8 mouse cellular contexts compared by ENCODE assay signal in genomic region chr7:82119266-82119665, GRCm38 (mm10). TPM values are rescaled to one million over a fixed set of nuclear protein-coding genes. Genes with fewer than 3 reads are reported as not detected.
DNase-seq lines count a peak whose midpoint lies in the region; ATAC-seq and TF ChIP-seq lines count a peak whose summit lies in the region.

No protein-coding gene starts in this region.

- H3K9me3 ChIP-seq in kidney, embryonic 15.5 days (replicated peaks) = no peaks in the 10 kb centered on the region
- H3K9me3 ChIP-seq in limb, embryonic 12.5 days = no peaks in the 10 kb centered on the region
- no peaks in the 10 kb centered on the region for H3K9me3 ChIP-seq in stomach, postnatal 0 days (ENCODE audit: control insufficient read depth, low read length)

- no peaks in the 10 kb centered on the region for H3K36me3 ChIP-seq in kidney, embryonic 15.5 days
- no peaks in the 10 kb centered on the region for H3K36me3 ChIP-seq in limb, embryonic 12.5 days
- no peaks in the 10 kb centered on the region for H3K36me3 ChIP-seq in stomach, postnatal 0 days (ENCODE audit: control insufficient read depth, insufficient read depth, low read length)

- H3K4me2 ChIP-seq in kidney, embryonic 15.5 days = no peak overlapping the region
- H3K4me2 ChIP-seq in limb, embryonic 12.5 days = no peak overlapping the region
- no peak overlapping the region for H3K4me2 ChIP-seq in stomach, postnatal 0 days (replicated peaks; ENCODE audit: low read depth)

- WGBS in kidney, embryonic 15.5 days = 13% methylated on average over 2 of the region's 2 CpGs
- 7% methylated on average over 2 of the region's 2 CpGs for WGBS in limb, embryonic 12.5 days
- 4% methylated on average over 2 of the region's 2 CpGs for WGBS in stomach, postnatal 0 days

- DNase-seq in urinary bladder, adult 18-20 months (ENCODE audit: low spot score in 2 of 2) = peak; percentile 38 to 48
- no peak for DNase-seq in urinary bladder, adult 2 months (ENCODE audit: low spot score)
- peak; percentile 57 for DNase-seq in gastrocnemius, postnatal 14 days
- peak; percentile 79 for DNase-seq in neural tube, embryonic 10.5 days (ENCODE audit: extremely low spot score, low spot score)
- DNase-seq in stomach, postnatal 0 days (ENCODE audit: low spot score) = peak; percentile 73

- H3K27ac ChIP-seq in cortical plate, adult 2 months (ENCODE audit: insufficient read depth, low read length) = no peak overlapping the region
- H3K27ac ChIP-seq in kidney, embryonic 15.5 days = no peak overlapping the region
- H3K27ac ChIP-seq in limb, embryonic 12.5 days = no peak overlapping the region
- H3K27ac ChIP-seq in stomach, postnatal 0 days (replicated peaks) = no peak overlapping the region

- peak; percentile 61 for TF ChIP-seq CTCF in cortical plate, adult 2 months (IDR thresholded peaks at IDR 0.05; ENCODE audit: extremely low read depth, insufficient read depth, low read length)
- peak; percentile 91 for TF ChIP-seq CTCF in stomach, postnatal 0 days (IDR thresholded peaks at IDR 0.05; ENCODE audit: low read depth)

- H3K27me3 ChIP-seq in kidney, embryonic 15.5 days = peaks cover 12% of the 10 kb centered on the region; the same call in 1 of the 2 replicates
- H3K27me3 ChIP-seq in limb, embryonic 12.5 days = no peaks in the 10 kb centered on the region; the same call in 1 of the 2 replicates
- no peaks in the 10 kb centered on the region for H3K27me3 ChIP-seq in stomach, postnatal 0 days (ENCODE audit: control insufficient read depth, insufficient read depth, low read length)

- H3K4me1 ChIP-seq in cortical plate, adult 2 months (ENCODE audit: control insufficient read depth, insufficient read depth, low read length) = no peaks in the 10 kb centered on the region
- H3K4me1 ChIP-seq in kidney, embryonic 15.5 days = no peaks in the 10 kb centered on the region
- H3K4me1 ChIP-seq in limb, embryonic 12.5 days (replicated peaks) = peaks cover 9% of the 10 kb centered on the region; the same call in 1 of the 2 replicates
- H3K4me1 ChIP-seq in stomach, postnatal 0 days (replicated peaks; ENCODE audit: control insufficient read depth, insufficient read depth) = no peaks in the 10 kb centered on the region

- no peak overlapping the region for H3K4me3 ChIP-seq in cortical plate, adult 2 months (ENCODE audit: insufficient read depth, low read length)
- no peak overlapping the region for H3K4me3 ChIP-seq in kidney, embryonic 15.5 days (replicated peaks)
- no peak overlapping the region for H3K4me3 ChIP-seq in limb, embryonic 12.5 days (replicated peaks)
- H3K4me3 ChIP-seq in stomach, postnatal 0 days (ENCODE audit: low read depth, low read length) = no peak overlapping the region

- 0 out of 2 replicates have a peak, but pooled peaks have one; percentile 25 for ATAC-seq in kidney, embryonic 15.5 days (replicated peaks; ENCODE audit: low FRiP score)
- ATAC-seq in limb, embryonic 12.5 days (ENCODE audit: insufficient number of reproducible peaks, insufficient read depth, low FRiP score, low TSS enrichment, low read depth) = 0 out of 2 replicates have a peak, but pooled peaks have one; percentile 34
- peak; percentile 74; the same call in 1 of the 2 replicates for ATAC-seq in stomach, postnatal 0 days (ENCODE audit: low FRiP score, low TSS enrichment)

- no peak overlapping the region for H3K9ac ChIP-seq in kidney, embryonic 15.5 days
- H3K9ac ChIP-seq in limb, embryonic 12.5 days (replicated peaks) = no peak overlapping the region
- no peak overlapping the region for H3K9ac ChIP-seq in stomach, postnatal 0 days (ENCODE audit: low read length)

- no peak for TF ChIP-seq EP300 in stomach, postnatal 0 days (optimal IDR thresholded peaks at IDR 0.05)

- no peak for TF ChIP-seq POLR2A in cortical plate, adult 2 months (IDR thresholded peaks at IDR 0.05; ENCODE audit: extremely low read depth, insufficient read depth, low read length)

- intact Hi-C loops in gastrocnemius, postnatal 14 days (cut with DNase I; ENCODE audit: low total_unique reads) = loop anchor here (5.0 kb wide), 1 partner anchor 162 kb away; no protein-coding TSS in a partner anchor

RNA-seq across cellular contexts. Expression of gene Sh3gl3, which starts 54.4 kb away (rescaled TPM):
- 28.4 and 33.2 TPM in 2 replicates for polyA plus RNA-seq in urinary bladder, adult 2 months (2012; rRNA removed)
- 55.8 and 62.6 TPM in 2 replicates for polyA plus RNA-seq in cortical plate, adult 2 months (2012; rRNA removed)
- 1 to 10 TPM in 1 of 2 experiments, under 1 TPM in 1; 0.89 to 1.9 TPM for total RNA-seq in gastrocnemius, postnatal 14 days (2021)
- 11.6 and 13.7 TPM in 2 replicates for polyA plus RNA-seq in kidney, embryonic 15.5 days (2015; fragmentation: Nextera tagmentation; extraction: Ambion mirVana)
- polyA plus RNA-seq in limb, embryonic 12.5 days (2016; fragmentation: Nextera tagmentation; extraction: Ambion mirVana) = 25.7 and 26.1 TPM in 2 replicates
- 4.0 and 4.9 TPM in 2 replicates for polyA plus RNA-seq in stomach, postnatal 0 days (2015; fragmentation: Nextera tagmentation; extraction: Ambion mirVana)
